Mouse (Mus musculus) E14TG2a.4 (cell line): ENCODE results near the gene Mast3.
A peak's percentile ranks its signal among the peaks of the same experiment; 100 is the strongest.

Source experiments
- H3K27me3 ChIP-seq: 2 replicates; pipeline ENCODE4 v1.6.1; 2014; ENCODE audit warnings: low read length, control low read depth; ENCODE audit not compliant: insufficient read depth
- H3K36me3 ChIP-seq: 2 replicates; pipeline ENCODE4 v1.6.1; 2014; ENCODE audit warnings: low read length, control low read depth; ENCODE audit not compliant: insufficient read depth
- H3K4me1 ChIP-seq: replicated peaks from 2 replicates; pipeline ENCODE4 v1.6.1; 2014; ENCODE audit warnings: low read depth, low read length, control low read depth
- H3K4me3 ChIP-seq: replicated peaks from 2 replicates; pipeline ENCODE4 v1.5.1; 2014; ENCODE audit warnings: mild to moderate bottlenecking, low read length
- H3K9me3 ChIP-seq: 2 replicates; pipeline ENCODE4 v1.6.1; 2014; ENCODE audit warnings: low read length, control low read depth
- CTCF ChIP-seq: conservative IDR thresholded peaks from 2 replicates; pipeline ENCODE4 v1.5.1; 2014; ENCODE audit warnings: low read length
- NANOG ChIP-seq: IDR thresholded peaks from 2 replicates; pipeline ENCODE4 v1.6.1; 2014; ENCODE audit warnings: borderline replicate concordance, low read length, mixed read lengths
- POU5F1 ChIP-seq: IDR thresholded peaks from 2 replicates; pipeline ENCODE4 v1.6.1; 2014; ENCODE audit warnings: low read length, borderline replicate concordance

The Mast3 gene

GRCm38 (mm10) chr8:70804481-70805206 lies at the start of gene Mast3:
Gene Mast3, minus strand, starts transcription at chr8:70805054.
- Histone ChIP-seq H3K27me3 (peaks cover 51% of the 10 kb centered on the region), H3K4me3 (peak within 1 kb of the TSS; percentile 79), H3K9me3 (no peaks in the 10 kb centered on the region), H3K36me3 (no peaks in the 10 kb centered on the region), H3K4me1 (peaks cover 58% of the 10 kb centered on the region)
- no peak for TF ChIP-seq CTCF
- no peak for TF ChIP-seq NANOG
- no peak for TF ChIP-seq POU5F1

- Histone ChIP-seq H3K9me3 (no peaks in the 10 kb centered on the region), H3K36me3 (peaks cover 10% of the 10 kb centered on the region), H3K4me1 (peaks cover 66% of the 10 kb centered on the region), H3K4me3 (no peak overlapping the region), H3K27me3 (peaks cover 34% of the 10 kb centered on the region)
- TF ChIP-seq NANOG (no peak), CTCF (no peak), POU5F1 (no peak)
These were observed 49.0 kb upstream of the Mast3 start for GRCm38 (mm10) chr8:70853863-70854262.

GRCm38 (mm10) chr8:70852595-70853231 lies 47.9 kb upstream of the Mast3 start:
- TF ChIP-seq NANOG (no peak), POU5F1 (no peak), CTCF (no peak)
- Histone ChIP-seq H3K27me3 (peaks cover 34% of the 10 kb centered on the region), H3K9me3 (no peaks in the 10 kb centered on the region), H3K4me1 (peaks cover 68% of the 10 kb centered on the region), H3K36me3 (peaks cover 10% of the 10 kb centered on the region), H3K4me3 (peak overlapping the region; percentile 23; the same call in 1 of the 2 replicates)

- peaks cover 10% of the 10 kb centered on the region for H3K36me3 ChIP-seq
- H3K4me1 ChIP-seq = peaks cover 66% of the 10 kb centered on the region
- no peaks in the 10 kb centered on the region for H3K9me3 ChIP-seq
- TF ChIP-seq POU5F1 (no peak), NANOG (no peak), CTCF (no peak)
- H3K4me3 ChIP-seq = no peak overlapping the region
- H3K27me3 ChIP-seq = peaks cover 34% of the 10 kb centered on the region
These were observed 47.0 kb upstream of the Mast3 start for GRCm38 (mm10) chr8:70851837-70852236.

- no peak overlapping the region for H3K4me3 ChIP-seq
- peaks cover 10% of the 10 kb centered on the region for H3K36me3 ChIP-seq
- no peaks in the 10 kb centered on the region for H3K9me3 ChIP-seq
- H3K27me3 ChIP-seq = peaks cover 27% of the 10 kb centered on the region
- TF ChIP-seq CTCF = no peak
- no peak for TF ChIP-seq NANOG
- no peak for TF ChIP-seq POU5F1
- H3K4me1 ChIP-seq = peaks cover 69% of the 10 kb centered on the region
These were observed 46.1 kb upstream of the Mast3 start for GRCm38 (mm10) chr8:70850947-70851346.

GRCm38 (mm10) chr8:70850132-70850845 lies 45.4 kb upstream of the Mast3 start:
- TF ChIP-seq NANOG (no peak), POU5F1 (no peak), CTCF (no peak)
- Histone ChIP-seq H3K27me3 (peaks cover 20% of the 10 kb centered on the region), H3K9me3 (no peaks in the 10 kb centered on the region), H3K36me3 (peaks cover 10% of the 10 kb centered on the region), H3K4me1 (peaks cover 72% of the 10 kb centered on the region), H3K4me3 (no peak overlapping the region)

- peaks cover 13% of the 10 kb centered on the region for H3K27me3 ChIP-seq
- peaks cover 80% of the 10 kb centered on the region for H3K4me1 ChIP-seq
- H3K36me3 ChIP-seq = peaks cover 4% of the 10 kb centered on the region; the same call in 1 of the 2 replicates
- 0 out of 2 replicates have a peak overlapping the region, but pooled peaks have one; percentile 8 for H3K4me3 ChIP-seq
- no peaks in the 10 kb centered on the region for H3K9me3 ChIP-seq
- TF ChIP-seq CTCF (no peak), POU5F1 (no peak), NANOG (no peak)
These were observed 44.6 kb upstream of the Mast3 start for GRCm38 (mm10) chr8:70849333-70849990.

GRCm38 (mm10) chr8:70846371-70847154 lies 41.7 kb upstream of the Mast3 start:
- no peak overlapping the region for H3K4me3 ChIP-seq
- peaks cover 89% of the 10 kb centered on the region for H3K4me1 ChIP-seq
- H3K9me3 ChIP-seq = no peaks in the 10 kb centered on the region
- no peaks in the 10 kb centered on the region for H3K36me3 ChIP-seq
- no peak for TF ChIP-seq POU5F1
- no peak for TF ChIP-seq NANOG
- TF ChIP-seq CTCF = no peak
- H3K27me3 ChIP-seq = peaks cover 7% of the 10 kb centered on the region; the same call in 1 of the 2 replicates
